Mouse (Mus musculus) heart, postnatal 4 days (tissue): ENCODE measurements around the gene Dpp10. TPM values are rescaled to one million over a fixed set of nuclear protein-coding genes. Genes with fewer than 3 reads are reported as not detected.

Experiments
- DNase-seq: peaks from one replicate; pipeline ENCODE4 v3.0.0; 2021
- total RNA-seq, 2 experiments: library from RNA; stranded (reverse); gene quantifications; 2 replicates each; pipeline ENCODE4 v1.2.3; 2021

Gene Dpp10
- under 1 TPM in 1 of 2 experiments, not detected in 1; 0.16 TPM for total RNA-seq

DNA sequence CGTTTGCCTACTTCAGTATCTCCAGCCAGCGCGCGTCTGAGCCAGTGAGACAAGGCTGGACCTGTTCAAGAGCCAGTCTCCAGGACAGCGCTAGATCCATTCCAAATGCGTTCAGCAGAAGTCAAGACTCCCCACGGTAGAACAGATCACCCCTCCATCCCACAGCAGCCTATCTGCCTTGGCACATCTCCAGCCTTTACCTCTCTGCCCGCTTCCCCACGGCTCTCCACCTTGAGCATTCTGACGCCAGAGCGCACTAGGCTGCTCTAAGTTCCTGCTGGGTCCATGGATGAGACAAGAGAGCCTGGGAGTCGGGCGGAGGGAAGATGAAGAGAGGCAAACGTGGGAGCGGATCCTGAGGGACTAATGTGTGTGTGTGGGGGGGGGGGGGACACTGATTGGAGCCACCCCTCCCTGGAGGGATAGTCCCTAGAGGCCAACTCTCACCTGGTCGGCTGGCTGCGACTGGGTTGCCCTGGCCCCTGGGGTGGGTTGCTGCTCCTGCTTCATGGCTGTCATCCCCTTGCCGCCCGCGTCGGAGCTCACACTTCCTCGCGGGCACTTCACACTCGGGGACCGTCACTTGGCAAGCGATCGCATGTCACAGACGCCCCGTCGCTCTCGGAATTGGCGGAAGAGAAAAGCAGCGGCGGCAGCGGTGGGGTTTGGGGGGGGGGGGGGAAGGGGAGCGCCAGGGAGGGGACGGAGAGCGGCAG, at the start of gene Dpp10:
Dpp10 (minus strand) TSS at position 635 of the 716 bp plus-strand sequence.
- no peak for DNase-seq

DNA sequence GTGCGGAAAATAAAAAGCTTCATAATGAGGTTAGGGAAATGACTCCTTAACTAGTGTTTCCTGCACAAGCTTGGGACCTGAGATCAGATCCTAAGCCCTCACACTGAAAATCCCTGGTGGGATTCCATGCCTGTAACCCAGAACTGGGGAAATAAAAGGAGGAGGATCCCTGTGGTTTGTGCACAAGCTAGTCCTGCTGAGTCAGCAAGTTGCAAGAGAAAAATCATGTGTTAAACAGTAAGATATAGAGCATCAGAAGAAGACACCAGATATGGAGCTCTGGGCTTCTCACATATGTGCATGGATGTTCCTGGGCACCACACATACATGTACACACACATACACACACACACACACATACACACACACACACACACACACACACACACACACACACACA, 3.2 kb upstream of the Dpp10 start:
- no peak for DNase-seq

DNA sequence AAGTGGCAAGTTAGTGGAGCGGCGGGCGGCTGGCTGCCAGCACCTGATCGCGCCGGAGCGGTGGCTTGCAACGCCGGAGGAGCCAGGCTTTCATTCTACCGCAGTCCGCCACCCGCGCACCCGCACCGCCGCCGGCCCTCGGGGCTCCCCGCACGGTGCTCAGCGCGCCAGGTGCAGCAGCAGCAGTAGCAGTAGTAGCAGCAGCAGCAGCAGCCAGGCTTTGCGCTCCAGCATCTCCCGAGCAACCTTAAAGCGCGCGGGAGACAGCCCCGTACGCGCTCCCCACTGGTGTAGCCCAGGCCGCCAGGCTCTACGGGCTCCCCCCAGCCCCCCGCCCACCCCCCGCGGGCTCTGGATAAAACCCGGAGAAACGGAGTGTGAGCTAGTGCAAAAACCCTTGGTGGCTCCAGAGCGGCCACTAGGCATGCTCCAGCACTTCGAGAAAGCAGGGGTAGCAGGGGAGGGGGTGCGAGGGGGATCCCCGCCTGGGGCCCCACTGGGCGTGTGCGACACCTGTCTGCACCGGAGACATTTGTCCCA, 472 bp upstream of the Dpp10 start:
- DNase-seq: no peak

DNA sequence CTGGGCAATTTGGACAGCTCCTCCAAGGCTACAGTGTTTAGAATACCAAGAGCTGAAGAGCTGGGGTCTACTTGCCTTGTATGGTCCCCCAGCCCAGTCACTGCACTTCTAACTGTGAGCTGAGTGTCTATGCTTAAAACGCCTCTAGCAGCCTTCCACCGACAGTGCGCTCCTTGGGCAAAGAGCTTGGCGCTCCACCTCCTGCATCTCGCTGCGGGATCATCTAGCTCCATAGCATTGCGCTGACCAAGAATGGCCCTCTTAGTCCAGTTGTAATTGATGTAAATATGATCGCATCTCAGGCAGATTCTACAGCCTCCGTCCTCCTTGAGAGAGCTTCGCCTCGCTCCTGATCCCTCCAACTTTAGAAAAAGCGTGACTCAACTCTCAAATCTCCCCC, 1.2 kb downstream of the Dpp10 start:
- no peak for DNase-seq

DNA sequence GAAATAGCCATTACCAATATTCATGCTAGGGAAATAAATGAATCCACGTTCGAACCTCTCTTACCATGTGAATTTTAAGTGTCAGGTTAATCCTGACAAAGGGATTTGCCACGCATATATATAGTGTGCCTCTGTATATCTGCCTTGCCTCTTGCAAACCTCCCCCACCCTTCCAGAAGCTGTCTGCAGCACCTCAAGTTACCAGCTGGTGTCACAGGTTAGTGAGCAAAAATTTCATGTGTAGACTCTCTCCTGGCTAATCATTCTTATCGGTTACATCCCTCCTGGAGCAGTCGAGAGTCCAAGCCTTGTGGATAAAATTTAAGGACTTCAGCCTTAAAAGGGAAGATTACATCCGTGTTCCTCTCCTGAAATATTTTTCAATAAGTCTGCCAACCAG, 1.9 kb downstream of the Dpp10 start:
- no peak for DNase-seq

DNA sequence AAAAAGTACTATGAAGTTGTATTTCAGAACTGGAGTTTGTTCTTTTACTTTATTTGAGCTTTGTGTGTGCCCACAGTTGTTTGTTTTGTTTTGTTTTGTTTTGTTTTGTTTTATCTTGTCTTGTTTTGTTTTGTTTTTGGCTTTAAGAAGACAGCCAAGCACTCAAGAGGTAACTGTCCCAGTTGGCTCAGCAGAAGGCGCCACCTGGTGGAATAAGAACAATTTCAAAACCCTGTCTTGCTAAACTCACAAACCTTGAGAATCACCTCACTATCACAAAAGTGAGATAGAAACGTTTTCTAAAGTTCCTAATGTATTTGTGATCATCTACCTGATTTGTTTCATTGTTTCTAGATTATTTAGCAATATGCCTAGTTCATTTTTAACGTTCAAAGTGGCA, 3.8 kb downstream of the Dpp10 start:
- no peak for DNase-seq

DNA sequence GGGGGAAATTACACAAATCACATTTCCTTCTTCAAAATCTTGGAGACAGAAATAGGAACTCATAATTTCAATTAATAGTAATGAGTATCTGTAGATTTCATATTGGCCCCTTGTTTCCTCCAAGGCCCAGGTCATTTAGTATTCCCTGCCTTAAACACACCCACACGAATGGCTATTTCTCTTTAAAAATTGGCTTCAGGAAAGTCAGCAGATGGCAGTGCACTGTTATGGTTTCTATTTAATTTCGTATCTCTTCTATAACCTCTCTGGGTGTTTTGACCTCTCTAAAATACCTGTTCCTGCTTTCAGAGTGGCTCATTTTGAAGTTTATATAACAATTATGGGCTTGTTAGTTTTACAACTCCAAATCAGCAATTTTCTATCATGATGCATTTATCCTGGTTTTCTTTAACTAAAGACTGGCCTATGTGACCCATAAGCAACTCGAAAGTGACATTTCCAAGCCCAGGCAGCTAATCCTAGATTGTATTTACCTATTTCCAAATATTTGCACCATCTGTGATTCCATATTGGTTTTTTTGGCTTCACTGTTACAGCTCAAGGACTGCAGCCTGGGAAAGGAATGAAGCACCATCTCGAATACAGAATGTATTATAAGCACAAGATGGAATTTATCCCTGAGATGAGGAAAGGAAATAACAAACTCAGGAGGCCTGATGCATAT, 9.9 kb downstream of the Dpp10 start:
- DNase-seq: no peak

DNA sequence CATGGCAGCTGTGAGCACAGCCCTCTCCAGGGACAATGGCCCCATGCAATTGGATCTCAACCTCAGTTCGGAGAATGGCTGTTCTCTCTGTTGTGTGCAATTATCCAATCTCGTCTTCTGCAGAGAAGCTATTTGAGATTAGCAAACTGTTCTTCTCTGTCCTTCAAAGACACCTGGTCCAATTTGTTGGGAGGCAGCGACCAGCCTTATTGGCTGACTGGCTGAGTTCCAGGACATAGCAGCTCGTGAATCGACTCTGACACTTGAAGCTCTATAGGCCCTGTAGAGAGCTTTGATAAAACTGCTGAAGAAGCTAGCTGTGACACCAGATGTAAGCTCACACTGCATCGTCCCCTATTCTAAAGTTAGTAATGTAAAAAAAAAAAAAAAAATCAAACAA, 12.7 kb downstream of the Dpp10 start:
- DNase-seq: no peak

DNA sequence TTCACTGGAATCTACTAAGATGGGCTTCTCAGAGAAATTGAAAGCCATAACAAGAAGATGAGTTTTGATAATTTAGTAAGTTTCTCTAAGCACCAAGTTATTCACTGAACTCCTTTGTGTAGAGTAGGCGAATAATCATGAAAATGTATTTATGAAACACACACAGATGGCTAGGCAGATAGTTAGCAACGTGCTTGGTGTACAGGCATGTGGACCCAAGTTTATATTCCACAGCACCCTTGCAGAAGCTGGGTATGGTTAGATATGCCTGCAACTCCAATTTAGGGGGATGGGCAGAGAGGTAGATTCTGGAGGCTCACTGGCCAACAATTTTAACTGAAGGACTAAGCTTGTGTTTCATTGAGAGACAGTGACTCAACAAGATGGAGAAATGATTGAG, 13.4 kb downstream of the Dpp10 start:
- DNase-seq: no peak

DNA sequence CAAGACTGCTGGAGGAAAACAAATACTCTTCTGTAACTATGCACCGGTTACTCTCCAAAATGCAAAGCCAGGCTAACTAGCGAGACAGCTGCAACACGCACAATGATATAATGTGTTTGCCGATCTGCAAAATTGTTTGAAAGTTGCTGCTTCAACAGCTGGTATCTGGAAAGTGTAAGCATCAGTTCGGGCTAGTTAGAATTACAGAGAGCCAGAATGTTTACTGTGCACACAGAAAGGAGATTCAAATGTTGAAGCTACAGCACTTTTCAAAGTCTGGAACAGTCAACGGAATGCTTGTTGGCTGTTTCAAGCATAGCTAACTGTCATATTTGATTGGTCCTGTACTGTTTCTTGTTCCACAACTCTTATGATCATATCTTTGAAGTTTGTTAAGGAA, 42.6 kb downstream of the Dpp10 start:
- no peak for DNase-seq

DNA sequence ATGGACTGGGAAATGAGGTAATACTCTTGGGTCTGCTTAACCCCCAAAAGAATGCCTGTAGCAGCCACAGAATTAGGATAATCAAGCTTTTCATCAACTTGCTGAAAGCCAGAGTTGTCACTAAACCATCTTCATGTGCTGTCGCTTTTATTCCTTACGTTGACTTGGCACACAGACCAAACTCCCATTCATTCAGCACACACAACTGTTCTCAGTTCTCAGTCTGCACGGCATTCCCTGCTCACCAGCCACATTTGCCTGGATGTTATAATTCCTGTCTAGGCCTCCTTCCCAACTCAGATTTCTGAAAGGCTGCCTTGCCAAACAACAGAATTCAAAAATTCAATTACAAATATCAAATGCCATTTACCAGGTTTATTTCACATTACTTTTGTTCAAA, 49.6 kb downstream of the Dpp10 start:
- DNase-seq: no peak

DNA sequence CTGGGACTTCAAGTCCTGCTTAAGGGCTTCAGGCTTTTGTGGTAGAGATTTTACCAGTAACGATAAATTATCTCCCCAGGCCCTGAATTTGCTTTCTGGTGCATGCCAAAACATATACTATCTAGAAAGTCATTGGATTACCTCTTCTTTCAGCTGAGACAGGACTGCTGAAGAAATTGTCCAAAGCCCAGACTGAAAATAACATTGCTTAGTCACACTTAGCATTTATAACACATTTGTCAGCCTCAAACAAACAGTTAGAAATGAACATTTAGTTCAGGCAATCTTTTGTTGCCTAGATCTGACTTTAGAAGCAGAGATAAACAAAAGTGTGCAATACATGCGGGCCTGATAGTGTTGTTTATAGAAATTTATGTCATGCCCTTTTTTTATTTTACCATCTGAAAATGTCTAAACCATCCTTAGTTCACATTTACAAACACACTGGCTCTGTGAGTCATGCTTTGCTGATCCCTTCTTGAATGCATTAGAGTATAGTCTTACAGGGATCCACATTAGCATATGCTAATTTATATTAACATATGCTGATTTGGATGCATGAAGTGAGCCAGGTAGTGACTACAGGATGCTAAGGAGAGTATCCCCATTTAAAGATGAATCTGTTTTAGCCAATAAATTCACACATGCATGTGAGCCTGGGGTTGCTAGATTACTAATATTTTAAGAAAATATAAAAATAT, 59.9 kb downstream of the Dpp10 start:
- no peak for DNase-seq

DNA sequence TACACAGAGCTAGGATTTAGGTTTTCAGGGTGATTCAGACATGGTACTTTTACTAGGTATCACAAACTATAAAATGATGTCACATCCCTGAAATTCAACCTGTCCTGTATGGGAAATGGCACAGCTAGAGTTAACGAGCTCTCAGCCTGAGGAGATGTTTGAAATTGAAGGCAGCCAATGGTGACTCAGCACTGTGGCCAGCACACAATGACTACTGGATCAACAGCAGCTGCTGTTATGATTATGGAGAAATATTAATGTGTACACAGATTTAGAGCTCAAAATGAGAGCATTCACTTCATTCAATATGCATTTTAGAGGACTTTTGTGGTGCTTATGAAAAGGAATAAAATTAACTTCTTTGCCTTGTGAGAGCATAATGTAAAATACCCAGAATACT, 66.8 kb downstream of the Dpp10 start:
- no peak for DNase-seq

DNA sequence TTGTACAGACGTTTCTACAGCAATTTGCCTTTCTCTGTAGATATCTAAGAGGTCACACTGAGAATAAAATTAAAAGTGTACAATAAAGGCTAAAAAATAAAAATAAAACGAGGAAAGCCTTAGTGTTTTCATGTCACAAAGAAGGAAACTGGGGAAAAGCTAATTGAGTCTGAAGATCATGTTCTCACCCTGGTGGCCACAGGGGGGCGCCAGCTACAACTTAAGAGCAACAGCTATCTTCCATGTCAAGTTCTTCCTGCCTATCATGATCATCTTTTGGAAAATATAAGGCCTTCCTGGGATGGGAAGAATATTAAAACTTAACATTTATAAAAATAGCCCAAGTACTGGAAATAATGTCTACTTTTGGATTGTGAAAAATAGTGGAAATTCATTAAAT, 70.7 kb downstream of the Dpp10 start:
- DNase-seq: no peak

DNA sequence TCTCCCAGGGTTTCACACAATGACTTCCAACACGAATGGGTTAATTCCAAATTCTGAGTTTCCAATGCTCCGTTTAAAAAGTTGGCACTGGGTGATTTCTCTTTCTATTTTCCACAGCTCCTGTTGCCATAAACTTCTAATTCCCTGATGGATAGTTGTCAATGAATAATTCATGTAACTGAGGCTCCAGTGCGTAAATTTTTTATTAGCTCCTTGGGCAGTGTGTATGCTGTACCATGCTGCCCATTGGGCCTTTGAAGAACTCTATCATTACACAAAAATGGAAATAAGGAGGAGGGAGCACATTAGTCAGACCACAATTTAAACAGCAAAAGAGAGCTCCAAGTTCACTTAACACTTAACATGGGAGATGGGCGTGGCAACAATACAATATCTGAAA, 99.2 kb downstream of the Dpp10 start:
- no peak for DNase-seq

DNA sequence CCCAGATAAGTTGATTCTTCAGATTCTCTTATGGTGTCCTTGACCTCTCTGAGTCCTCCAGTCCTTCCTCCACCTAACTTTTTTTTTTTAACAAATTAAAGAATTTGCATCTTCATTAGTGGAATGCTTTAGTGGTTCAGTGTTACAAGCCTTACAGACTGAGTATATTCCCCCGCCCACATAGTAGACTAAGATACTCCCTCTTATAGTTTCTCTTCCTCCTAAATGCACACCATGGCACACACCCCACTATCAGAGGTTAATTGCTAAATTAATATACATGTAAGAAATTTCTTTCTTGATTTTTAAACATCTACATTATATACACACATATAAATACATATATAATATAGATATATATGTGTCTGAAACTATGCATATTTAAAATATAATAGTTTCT, 104.5 kb downstream of the Dpp10 start:
- no peak for DNase-seq

DNA sequence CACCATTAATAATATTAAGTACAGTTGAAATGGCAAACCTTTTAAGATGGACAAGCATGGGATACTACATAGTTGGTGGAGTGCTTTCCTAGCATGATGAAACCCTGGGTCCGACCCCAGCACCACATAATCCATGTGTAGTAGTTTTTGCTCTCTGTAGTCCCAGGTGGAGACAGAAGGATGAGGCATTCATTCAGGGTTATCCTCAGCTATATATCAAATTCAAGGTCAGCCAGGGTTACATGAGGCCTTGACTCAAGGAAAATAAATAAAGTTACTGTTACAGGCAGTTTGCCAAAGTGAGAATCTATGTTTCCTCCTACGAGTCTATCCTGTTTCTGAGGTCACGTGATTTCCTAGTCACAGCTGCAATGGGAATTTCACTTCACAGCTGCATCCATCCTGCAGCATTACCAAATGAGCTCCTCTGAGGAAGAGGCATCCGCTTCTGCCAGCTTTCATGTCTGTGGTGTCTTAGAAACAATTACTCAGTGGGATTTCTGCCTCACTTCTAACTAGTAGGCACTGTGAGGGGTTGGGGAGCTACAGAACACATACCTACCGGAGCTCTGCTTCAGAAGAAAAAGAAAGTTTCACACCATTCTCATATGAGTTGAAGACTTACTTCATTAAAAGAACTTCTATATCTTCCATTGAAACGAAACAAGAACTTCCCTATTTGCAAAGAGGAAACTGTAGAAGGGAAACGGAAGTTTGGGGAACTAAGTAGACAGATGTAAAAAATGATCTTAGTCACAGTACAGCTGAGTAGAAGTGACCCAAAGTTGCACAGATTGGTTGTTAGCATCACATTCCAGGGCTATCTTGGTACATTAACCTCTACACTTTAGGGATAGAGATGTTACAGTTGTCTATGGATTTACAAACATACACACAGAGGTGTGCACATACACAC, 111.3 kb downstream of the Dpp10 start:
- no peak for DNase-seq

DNA sequence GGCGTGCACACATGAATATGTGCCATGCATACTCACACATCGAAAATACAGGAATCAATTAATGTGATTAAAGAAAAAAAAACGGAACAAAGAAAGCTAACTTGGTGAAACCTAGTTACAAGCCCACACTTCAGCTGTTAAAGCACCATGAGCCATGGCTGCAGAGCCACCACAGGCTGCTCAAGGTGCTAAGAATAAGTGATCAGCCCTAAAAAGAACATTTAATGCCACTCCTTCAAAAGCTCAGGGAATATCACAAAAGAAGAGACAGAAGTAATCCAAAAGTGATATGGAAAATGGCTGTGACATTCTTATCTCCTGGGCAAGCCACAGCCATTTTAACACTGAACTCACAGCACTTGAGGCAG, 117.4 kb downstream of the Dpp10 start:
- DNase-seq: no peak

DNA sequence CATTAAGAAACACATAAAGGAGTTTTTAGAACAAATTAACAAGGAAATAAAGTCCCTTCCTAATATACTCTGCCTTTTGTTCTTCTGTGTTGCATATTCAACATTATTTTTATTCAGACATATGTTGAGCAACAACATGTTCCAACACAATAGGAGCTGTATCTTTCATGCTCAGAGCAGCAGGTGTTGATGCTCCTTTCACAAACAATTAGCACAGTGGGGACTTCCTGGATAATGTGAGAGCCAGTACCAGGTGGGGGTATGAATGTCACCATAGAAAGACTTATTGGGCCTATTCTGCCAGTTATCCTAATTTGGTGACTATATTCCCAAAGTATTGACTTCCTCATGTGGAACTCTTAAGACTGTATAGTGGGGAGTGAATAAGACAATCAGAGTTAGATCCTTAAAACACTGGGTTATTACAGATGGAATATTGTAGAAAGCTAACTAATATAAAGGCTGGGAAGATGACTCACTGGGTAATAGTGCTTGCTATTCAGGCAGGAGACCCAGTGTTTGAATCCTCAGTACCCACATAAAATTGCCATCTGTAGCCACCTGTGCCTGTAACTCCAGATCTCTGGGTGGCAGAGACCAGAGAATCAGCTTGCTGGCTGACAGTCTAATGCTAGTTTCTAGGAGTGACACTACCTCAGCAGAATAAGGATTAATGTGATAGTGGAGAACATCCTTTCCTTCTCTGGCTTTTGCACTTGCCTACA, 117.9 kb downstream of the Dpp10 start:
- no peak for DNase-seq

DNA sequence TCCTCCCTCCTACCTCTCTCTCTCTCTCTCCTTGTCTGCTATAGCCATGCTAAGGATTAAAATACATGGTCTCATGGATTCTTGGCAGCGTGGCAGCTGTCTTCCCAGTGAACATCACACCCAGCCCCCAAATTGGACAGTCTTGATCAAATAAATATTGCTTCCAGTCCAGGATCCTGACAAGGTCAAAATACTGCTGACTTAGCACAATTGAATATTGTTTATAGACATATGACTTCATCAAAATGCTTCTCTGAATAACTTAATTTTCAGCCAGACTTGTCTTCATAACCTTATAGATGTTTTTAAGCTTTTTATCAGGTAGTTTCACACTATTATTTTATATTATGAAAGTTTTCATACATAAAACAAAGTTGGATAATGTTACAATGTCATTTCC, 120.5 kb downstream of the Dpp10 start:
- DNase-seq: no peak

DNA sequence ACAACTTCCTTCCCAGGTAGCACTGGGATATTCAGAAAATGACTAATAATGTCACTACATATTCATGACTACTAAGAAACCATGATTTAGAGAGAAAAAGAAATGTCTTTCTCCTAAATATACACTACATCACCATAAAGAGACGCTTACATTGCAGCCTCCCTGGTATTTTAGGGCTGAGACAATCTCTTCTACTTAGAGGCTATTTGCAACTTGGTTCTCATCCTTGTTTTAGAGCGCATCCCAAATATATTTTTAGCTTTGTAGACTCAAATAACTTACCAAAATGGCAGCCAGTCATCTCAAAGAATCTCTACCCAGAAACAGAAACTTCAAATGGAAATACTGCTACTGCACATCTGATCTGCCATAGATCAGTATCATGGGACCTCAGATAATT, 121.5 kb downstream of the Dpp10 start:
- no peak for DNase-seq

DNA sequence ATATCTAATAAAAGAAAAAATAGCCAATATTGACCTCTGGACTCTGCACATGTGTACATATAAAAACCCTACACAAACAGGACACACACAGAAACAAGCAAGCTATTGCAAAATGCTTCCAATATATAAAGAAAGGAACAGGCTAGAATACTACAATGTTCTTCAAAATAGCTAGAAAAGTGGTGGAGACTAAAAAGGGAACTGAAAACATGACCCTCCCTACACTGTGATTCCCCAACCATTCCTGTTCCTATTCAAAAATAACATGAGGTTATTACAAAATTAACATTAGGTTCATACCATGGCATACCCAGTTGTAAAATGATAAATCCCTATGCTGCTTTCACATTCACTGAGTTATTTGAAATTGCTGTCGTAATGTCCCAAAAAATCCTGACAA, 125.8 kb downstream of the Dpp10 start:
- DNase-seq: no peak
